Mouse (Mus musculus) spleen, adult 2 months (tissue): ENCODE results near the gene Slc35g3. TPM values are rescaled to one million over a fixed set of nuclear protein-coding genes. Genes with fewer than 3 reads are reported as not detected.
"Not testable (repeated sequence)": the region's sequence is repeated elsewhere in the genome, so short reads cannot be mapped to it uniquely, and the experiment has no call there.

Source experiments
- DNase-seq, 2 experiments: peaks; one replicate each; pipeline versions ENCODE4 v3.0.0 to v3.0.0-alpha.2; 2012 to 2021; ENCODE audit warnings: low spot score in 2 of 2, low read depth in 1 of 2
- H3K27ac ChIP-seq: fragments of 200-500 bp; 2 replicates; pipeline ENCODE4 v1.5.1; 2012; ENCODE audit warnings: low read length, inconsistent platforms; ENCODE audit not compliant: insufficient read depth
- H3K27me3 ChIP-seq: fragments of 200-500 bp; 2 replicates; pipeline ENCODE4 v1.6.1; 2012; ENCODE audit warnings: mild to moderate bottlenecking, moderate library complexity, low read length, inconsistent platforms; ENCODE audit not compliant: control insufficient read depth, insufficient read depth
- H3K36me3 ChIP-seq: fragments of 200-500 bp; 2 replicates; pipeline ENCODE4 v1.6.1; 2012; ENCODE audit warnings: mild to moderate bottlenecking, low read length, inconsistent platforms; ENCODE audit not compliant: control insufficient read depth, insufficient read depth
- H3K4me1 ChIP-seq: fragments of 200-500 bp; 2 replicates; pipeline ENCODE4 v1.6.1; 2011; ENCODE audit warnings: inconsistent platforms; ENCODE audit not compliant: control insufficient read depth, insufficient read depth, insufficient read length
- H3K4me3 ChIP-seq: fragments of 200-500 bp; 2 replicates; pipeline ENCODE4 v1.5.1; 2011; ENCODE audit warnings: mild to moderate bottlenecking, inconsistent platforms; ENCODE audit not compliant: insufficient read depth, insufficient read length; ENCODE audit errors: extremely low read depth
- CTCF ChIP-seq: fragments of 200-500 bp; IDR thresholded peaks from 2 replicates; pipeline ENCODE4 v1.5.1; 2011; ENCODE audit warnings: mild to moderate bottlenecking, inconsistent platforms; ENCODE audit not compliant: insufficient read depth, insufficient read length, insufficient replicate concordance; ENCODE audit errors: extremely low read depth
- POLR2A ChIP-seq: fragments of 200-500 bp; IDR thresholded peaks from 2 replicates; pipeline ENCODE4 v1.6.1; 2011; ENCODE audit warnings: low read depth, low read length, inconsistent platforms
- WGBS: fragments of 180-500 bp; shearing (Covaris S2); methylation state at CpG from one replicate; pipeline ENCODE4 v1.1.7; 2018; 5-methylcytosine and 5-hydroxymethylcytosine counted together
- polyA plus RNA-seq: library from polyadenylated mRNA; depleted of rRNA; stranded (reverse); fragments of >200 nt; gene quantifications from 2 replicates; pipeline ENCODE4 v1.2.3, GENCODE M21; 2012

Slc35g3 gene
- polyA plus RNA-seq, 1 experiment: not detected

GRCm38 (mm10) chr11:69757303-69758089 is 4.3 kb downstream of the Slc35g3 start:
- Histone ChIP-seq H3K4me1 (peaks cover 17% of the 10 kb centered on the region; the same call in 1 of the 2 replicates), H3K36me3 (no peaks in the 10 kb centered on the region), H3K27me3 (no peaks in the 10 kb centered on the region), H3K27ac (peak overlapping the region; percentile 75), H3K4me3 (peak overlapping the region; percentile 67)
- TF ChIP-seq CTCF (no peak), POLR2A (no peak)
- WGBS: 41% methylated on average over 9 of the region's 9 CpGs
- DNase-seq: no peak

- WGBS: 47% methylated on average over 3 of the region's 3 CpGs
- no peak overlapping the region for H3K4me3 ChIP-seq
- no peaks in the 10 kb centered on the region for H3K27me3 ChIP-seq
- DNase-seq: peak in 1 of 2 experiments; percentile 51
- H3K36me3 ChIP-seq: peaks cover 2% of the 10 kb centered on the region; the same call in 1 of the 2 replicates
- no peak overlapping the region for H3K27ac ChIP-seq
- H3K4me1 ChIP-seq: peaks cover 18% of the 10 kb centered on the region; the same call in 1 of the 2 replicates
- TF ChIP-seq CTCF (no peak), POLR2A (no peak)
Measured at GRCm38 (mm10) chr11:69754701-69755100, 7.1 kb downstream of the Slc35g3 start.

- H3K27ac ChIP-seq: no peak overlapping the region
- no peak overlapping the region for H3K4me3 ChIP-seq
- 87% methylated on average over 5 of the region's 5 CpGs for WGBS
- TF ChIP-seq CTCF (no peak), POLR2A (no peak)
- H3K36me3 ChIP-seq: peaks cover 2% of the 10 kb centered on the region; the same call in 1 of the 2 replicates
- DNase-seq: no peak
- no peaks in the 10 kb centered on the region for H3K27me3 ChIP-seq
- peaks cover 15% of the 10 kb centered on the region; the same call in 1 of the 2 replicates for H3K4me1 ChIP-seq
Measured at GRCm38 (mm10) chr11:69754233-69754632, 7.5 kb downstream of the Slc35g3 start.

- no peak for TF ChIP-seq POLR2A
- no peak for TF ChIP-seq CTCF
- no peaks in the 10 kb centered on the region for H3K27me3 ChIP-seq
- DNase-seq: no peak
- peaks cover 2% of the 10 kb centered on the region; the same call in 1 of the 2 replicates for H3K36me3 ChIP-seq
- H3K27ac ChIP-seq: no peak overlapping the region
- H3K4me3 ChIP-seq: no peak overlapping the region
- H3K4me1 ChIP-seq: peaks cover 15% of the 10 kb centered on the region; the same call in 1 of the 2 replicates
Measured at GRCm38 (mm10) chr11:69752686-69753085, 9.1 kb downstream of the Slc35g3 start.

- Histone ChIP-seq H3K27me3 (no peaks in the 10 kb centered on the region), H3K27ac (no peak overlapping the region), H3K4me1 (peaks cover 11% of the 10 kb centered on the region; the same call in 1 of the 2 replicates), H3K4me3 (no peak overlapping the region), H3K36me3 (peaks cover 10% of the 10 kb centered on the region)
- WGBS: 69% methylated on average over 3 of the region's 3 CpGs
- TF ChIP-seq CTCF (no peak), POLR2A (no peak)
- no peak for DNase-seq
Measured at GRCm38 (mm10) chr11:69751635-69752034, 10.1 kb downstream of the Slc35g3 start.

GRCm38 (mm10) chr11:69731408-69731807 is 30.4 kb downstream of the Slc35g3 start:
- not testable (repeated sequence) for DNase-seq

GRCm38 (mm10) chr11:69729063-69729462 is 32.7 kb downstream of the Slc35g3 start:
- Histone ChIP-seq H3K36me3 (peaks cover 3% of the 10 kb centered on the region), H3K27me3 (no peaks in the 10 kb centered on the region), H3K27ac (no peak overlapping the region), H3K4me1 (no peaks in the 10 kb centered on the region), H3K4me3 (no peak overlapping the region)
- peak; percentile 47 to 52 for DNase-seq
- TF ChIP-seq CTCF (peak; percentile 38; the same call in 1 of the 2 replicates), POLR2A (no peak)
- 47% methylated on average over 3 of the region's 3 CpGs for WGBS

More at GRCm38 (mm10) chr11:69731408-69731807, 30.4 kb downstream of the Slc35g3 start:
- H3K4me1 ChIP-seq, H3K4me3 ChIP-seq, H3K27me3 ChIP-seq, H3K27ac ChIP-seq: not testable (repeated sequence)
- peaks cover 27% of the 10 kb centered on the region for H3K36me3 ChIP-seq
- WGBS: 58% methylated on average over 3 of the region's 3 CpGs
